Mouse (Mus musculus) embryo, embryonic 9.5 days (tissue): ENCODE measurements around the gene Vill.

ENCODE experiments used
- DNase-seq: peaks from one replicate; pipeline ENCODE4 v3.0.0-alpha.2; 2017; ENCODE audit errors: extremely low spot score

The Vill gene

DNA sequence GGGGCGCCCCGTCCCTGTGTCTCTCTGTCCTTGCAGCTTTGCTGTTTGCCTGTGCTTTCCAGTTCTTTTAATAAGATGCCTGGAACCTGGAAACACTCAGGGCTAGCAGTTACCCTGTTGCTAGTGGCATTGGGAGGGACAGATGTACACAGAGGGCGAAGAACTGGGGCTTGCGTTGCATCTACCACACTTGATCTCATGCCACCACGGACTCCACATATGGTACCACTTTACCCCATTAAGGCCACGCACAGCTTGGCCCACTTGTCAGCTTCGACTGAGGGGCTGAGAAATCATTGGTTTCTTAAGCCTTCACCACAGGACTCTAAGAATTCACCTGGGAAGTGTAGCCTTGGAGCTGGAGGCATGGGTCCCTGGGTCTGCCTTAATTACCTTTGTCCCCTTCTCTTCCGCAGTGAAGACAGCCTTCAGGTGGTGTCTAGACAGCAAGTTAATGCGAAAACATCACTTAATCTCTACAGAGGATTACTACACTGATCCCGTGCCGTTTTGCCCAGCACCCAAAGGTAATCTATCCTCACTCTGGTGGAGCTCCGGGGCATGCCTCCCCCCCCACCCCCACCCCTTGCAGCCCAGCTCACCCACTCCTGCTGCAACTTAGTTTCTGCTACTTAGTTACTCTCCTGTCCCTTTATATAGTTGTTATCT, 57.2 kb downstream of the Vill start:
- no peak for DNase-seq

DNA sequence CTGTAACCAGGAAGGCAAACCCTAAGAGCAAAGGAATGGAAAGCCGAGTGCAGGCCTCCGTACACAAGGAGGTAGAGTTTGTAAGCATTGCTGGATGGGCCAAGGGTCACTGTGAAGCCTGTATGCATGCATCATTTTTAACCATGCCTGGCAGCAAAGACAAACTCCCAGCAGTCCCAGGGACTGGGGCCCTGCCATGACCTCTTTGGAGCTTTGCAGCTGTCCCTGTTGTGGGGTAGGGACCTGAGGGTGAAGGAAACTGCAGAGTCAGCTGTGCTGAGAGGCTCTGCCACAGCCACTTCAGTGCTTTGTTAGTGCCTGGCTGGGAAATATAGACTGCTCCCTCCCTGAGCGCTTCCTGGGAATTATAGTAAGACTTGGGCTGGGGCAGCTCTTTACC, 58.1 kb downstream of the Vill start:
- no peak for DNase-seq

DNA sequence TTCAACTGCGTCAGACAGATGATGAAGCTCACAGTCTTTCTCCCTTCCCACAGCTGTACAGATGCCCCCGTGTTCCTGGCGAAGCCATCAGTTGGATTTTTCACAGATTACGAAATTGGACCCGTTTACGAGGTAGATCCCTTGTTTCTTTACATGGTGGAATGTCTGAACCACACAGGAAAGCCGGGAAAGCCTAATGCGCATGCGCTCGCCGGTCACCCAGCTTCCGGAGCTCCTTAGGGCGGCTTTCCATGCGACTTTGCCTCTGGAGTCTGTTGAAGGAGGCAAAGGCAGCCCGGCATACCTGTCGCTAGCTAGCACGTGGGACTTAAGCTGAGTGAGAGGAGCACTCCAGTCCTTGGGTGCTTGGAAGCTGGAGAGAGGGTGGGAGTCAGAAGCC, 62.3 kb downstream of the Vill start:
- DNase-seq: no peak

DNA sequence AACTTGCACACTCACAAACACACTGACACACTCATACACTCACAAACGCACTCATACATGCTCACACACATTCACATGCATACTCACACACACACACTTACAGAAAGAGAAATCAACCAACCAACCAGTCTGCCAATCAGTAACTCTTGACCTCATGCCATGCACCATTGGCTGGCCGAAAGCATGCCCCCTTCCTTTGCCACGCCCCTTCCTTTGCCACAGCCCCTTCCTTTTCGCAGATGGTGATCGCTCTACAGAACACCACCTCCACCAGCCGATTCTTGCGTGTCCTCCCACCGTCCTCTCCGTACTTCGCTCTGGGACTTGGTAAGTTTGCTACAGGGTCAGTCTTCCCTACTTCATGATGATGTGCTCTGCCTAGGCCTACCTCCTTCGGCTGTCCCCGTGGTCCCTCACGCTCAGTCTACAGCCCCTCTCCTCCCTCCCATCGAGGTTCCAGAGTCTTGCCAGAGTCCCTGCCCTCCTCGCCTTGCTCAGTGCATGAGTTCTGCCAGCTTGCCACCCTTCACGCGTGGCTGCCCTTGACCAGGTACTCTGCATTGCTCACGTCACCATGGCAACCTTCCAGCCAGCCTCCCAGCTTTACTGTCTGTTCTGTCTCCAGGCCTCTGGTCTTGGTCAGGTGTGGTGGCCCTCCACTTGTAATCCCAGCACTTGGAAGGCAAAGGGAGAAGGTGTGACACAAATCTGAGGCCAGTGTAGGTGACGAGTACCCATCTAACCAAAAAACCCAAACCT, 67.0 kb downstream of the Vill start:
- DNase-seq: no peak

DNA sequence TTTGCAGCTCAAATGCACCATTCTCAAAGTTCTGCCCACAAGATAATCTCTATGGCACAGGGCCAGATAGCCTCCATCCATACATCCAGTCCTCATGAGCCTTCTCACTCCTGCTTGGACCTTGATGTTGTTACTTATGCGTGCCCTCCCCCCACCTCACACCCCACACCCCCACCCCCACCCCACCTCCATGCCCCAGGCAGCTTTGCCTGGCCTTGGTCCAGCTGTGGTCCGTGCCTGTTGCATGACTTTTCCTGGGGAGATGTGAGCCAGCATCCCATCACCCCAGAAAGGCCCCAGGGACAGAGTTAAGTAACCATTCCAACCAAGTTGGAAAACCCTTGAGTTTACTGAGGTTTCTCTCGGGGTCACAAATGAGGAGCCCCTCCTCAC, 67.6 kb downstream of the Vill start:
- DNase-seq: no peak
